Mouse (Mus musculus): ENCODE results near the gene Scfd2.

Scfd2 gene

GRCm38 (mm10) chr5:74173162-74173844 is 358.3 kb downstream of the Scfd2 start:
- DNase-seq (ENCODE audit: low spot score): no peak

DNA sequence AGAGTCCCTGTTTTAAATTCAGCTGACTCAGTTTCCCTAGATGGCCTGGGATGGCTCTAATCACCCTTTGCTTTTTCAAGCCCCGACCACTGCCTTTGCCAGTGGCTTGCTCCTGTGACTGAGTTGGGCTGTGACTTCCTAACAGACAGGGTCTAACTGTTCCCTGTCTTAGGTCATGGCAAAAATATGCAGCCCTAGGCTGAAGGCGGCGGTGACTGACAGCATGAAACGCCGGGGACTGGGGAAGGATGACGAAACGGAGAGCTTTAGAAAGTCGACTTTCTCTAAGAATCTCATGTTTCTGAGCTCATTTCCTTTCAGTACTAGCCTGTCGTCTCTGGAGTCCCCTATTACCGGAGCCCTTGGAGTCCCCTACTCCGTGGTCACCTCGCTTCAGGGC is 359.4 kb downstream of the Scfd2 start:
- no peak for DNase-seq (ENCODE audit: low spot score)

DNA sequence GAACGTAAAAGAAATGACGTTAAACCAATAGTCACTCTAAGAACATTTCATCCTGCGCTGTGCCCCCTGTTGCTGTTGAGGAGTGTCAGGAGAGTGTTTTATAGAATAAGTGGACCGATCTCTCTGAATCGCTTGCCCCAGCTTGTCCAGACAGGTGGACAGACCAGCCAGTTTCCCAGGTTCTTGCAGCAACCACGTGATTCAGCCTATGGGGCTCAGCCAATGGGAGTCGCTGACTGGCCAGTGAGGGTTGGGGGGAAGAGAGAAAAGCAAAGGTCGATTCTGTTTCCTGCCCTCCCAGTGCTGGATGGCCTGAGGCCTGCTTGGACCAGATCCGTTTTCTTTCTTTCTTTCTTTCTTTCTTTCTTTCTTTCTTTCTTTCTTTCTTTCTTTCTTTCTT is 359.8 kb downstream of the Scfd2 start:
- no peak for DNase-seq (ENCODE audit: low spot score)

GRCm38 (mm10) chr5:74168085-74168484 is 363.5 kb downstream of the Scfd2 start:
- DNase-seq (ENCODE audit: low spot score): no peak

DNA sequence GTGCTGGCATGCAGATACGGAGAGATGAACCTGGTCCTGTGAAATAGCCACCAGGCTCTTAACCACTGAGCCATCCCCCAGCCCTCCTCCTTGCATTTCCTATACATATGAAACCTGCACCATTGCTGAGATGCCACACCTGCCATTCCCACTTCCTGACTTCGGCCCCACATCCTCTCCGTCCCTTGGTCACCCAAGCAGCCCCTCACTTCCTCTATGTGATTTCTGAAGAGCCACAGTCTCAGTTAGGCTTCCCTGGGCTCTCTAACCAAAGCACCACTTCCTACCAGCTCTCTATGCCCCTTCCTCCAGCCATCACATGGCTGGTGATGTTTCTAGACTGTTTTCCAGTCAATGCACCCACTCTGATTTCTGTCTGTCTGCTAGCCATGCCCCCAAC is 364.9 kb downstream of the Scfd2 start:
- no peak for DNase-seq (ENCODE audit: low spot score)

GRCm38 (mm10) chr5:74164547-74164946 is 367.0 kb downstream of the Scfd2 start:
- no peak for DNase-seq (ENCODE audit: low spot score)

DNA sequence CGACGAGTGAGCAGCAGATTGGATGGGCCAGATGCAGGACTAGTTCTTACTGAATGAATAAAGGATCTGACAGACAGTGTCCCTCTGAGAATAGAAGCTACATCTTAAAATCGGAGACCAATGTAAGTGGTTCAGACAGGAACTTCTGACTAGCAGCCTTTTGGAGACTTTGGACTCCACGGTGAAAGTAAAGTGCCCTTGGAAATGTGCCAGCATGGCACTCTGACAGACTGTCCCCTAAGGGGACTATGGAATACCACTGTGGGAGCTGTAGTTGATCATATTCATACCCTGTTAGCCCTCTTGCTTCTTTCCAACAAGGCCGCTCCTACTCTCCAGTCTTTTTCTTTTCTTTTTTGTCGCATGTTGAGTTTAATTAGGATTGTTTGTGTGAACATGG is 368.4 kb downstream of the Scfd2 start:
- DNase-seq (ENCODE audit: low spot score): no peak

DNA sequence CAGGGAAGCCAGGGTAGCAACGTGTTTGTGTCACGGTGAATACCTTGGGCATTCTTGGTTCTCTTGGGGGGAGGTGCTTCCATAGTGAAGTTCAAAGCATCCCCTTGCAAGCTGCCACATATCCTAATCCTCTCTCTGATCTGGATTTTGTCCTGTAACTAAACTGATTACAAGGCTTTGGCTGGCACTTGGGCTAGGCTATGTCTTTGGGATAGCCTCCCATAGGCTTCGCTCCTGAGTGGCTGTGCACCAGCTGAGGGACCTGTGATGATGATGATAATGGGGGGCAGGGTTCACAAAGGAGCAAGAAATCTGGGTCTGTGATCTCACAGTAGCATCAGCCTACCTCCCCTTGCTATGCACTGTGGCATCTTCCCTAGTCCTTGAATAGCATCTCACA is 369.5 kb downstream of the Scfd2 start:
- DNase-seq (ENCODE audit: low spot score): no peak

DNA sequence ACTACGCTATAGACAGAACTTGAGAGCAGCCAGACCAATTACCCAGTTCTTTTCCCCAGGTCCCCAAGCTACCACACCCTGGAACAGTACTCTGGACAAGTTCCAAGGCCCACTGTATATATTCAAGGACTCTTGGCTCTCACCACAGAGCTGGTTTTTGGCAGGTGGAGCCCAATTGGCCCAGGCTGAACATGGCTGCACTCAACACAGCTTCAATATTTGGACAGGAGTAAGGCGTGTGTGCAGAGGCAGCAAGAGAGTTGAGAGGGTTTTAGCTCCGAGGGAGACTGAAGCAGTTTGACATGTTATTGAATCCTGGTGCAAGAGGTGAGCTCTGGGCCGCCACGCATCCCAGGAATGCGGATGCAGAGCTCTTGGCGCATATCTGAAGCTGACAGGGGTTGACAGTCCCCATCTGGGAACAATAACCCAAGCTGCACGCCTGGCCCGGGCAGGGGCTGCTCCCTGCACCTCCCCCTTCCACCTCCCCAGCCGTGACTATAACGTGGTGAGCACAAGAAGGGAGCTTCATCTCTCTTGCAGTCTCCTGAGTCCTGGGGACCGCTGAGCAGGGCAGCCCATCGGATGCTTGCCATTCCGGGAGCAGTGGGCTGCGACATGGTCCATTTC is 370.1 kb downstream of the Scfd2 start:
- no peak for DNase-seq (ENCODE audit: low spot score)

- no peak for DNase-seq (ENCODE audit: low spot score)
Measured at GRCm38 (mm10) chr5:74160349-74160748, 371.2 kb downstream of the Scfd2 start.

GRCm38 (mm10) chr5:74159906-74160305 is 371.7 kb downstream of the Scfd2 start:
- no peak for DNase-seq (ENCODE audit: low spot score)

DNA sequence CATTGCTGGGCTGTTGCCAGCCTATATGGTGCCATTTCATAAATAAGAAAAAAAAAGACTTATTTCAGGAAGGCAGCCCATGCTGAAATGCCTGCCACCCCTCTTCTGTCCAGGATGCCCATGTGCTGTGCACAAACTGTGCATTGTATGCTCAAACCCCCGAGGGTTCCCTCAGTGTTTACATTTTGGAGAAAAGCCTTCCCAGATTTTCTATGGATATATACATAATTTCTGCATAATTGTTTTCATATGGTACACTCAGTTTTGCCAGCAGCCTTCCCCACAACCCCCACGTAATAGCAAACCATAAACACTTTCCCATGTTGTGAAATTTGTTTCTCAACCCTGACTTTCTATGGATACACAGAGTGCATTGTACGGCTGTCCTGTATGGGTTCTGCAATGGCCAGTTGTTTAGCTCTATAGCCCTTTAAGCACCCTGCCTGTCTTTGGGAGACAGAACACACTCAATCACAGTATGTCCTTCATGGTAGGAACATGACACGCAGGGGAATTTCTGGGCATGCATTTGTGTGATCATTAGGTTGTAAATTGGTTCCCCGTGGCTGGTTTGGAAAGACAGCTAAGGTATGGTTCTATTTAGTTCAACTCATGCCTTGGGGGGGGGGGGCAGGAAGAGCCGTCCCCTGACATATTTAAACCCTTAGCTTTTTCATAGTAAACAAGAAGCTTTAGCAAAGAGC is 372.5 kb downstream of the Scfd2 start:
- no peak for DNase-seq (ENCODE audit: low spot score)

- no peak for DNase-seq (ENCODE audit: low spot score)
Measured at GRCm38 (mm10) chr5:74155860-74156351, 375.7 kb downstream of the Scfd2 start.
